Mouse (Mus musculus): ENCODE data around the gene Vmn1r75. TPM values are rescaled to one million over a fixed set of nuclear protein-coding genes. Genes with fewer than 3 reads are reported as not detected.

Gene Vmn1r75
- not detected in 2 replicates for polyA plus RNA-seq (2012; rRNA removed)

GRCm38 (mm10) chr7:11874330-11874729, at the start of gene Vmn1r75:
Gene Vmn1r75 (plus strand): TSS chr7:11874630.
- Histone ChIP-seq H3K27me3 (ENCODE audit: control insufficient read depth, insufficient read depth, low read length) (no peaks in the 10 kb centered on the region), H3K4me3 (ENCODE audit: control insufficient read depth, insufficient read depth, low read length) (no peak within 1 kb of the TSS), H3K4me1 (replicated peaks; ENCODE audit: control insufficient read depth, insufficient read depth, low read length) (no peaks in the 10 kb centered on the region), H3K27ac (ENCODE audit: control insufficient read depth, insufficient read depth, low read length) (no peak within 1 kb of the TSS), H3K36me3 (ENCODE audit: control insufficient read depth, insufficient read depth, low read length) (no peaks in the 10 kb centered on the region)
- DNase-seq: no peak
- TF ChIP-seq POLR2A (IDR thresholded peaks at IDR 0.05; ENCODE audit: control insufficient read depth, extremely low read depth, insufficient read depth, low read length, poor library complexity): no peak
- no peak for TF ChIP-seq CTCF (IDR thresholded peaks at IDR 0.05; ENCODE audit: borderline replicate concordance, control insufficient read depth, extremely low read depth, insufficient read depth, low read length, poor library complexity)

GRCm38 (mm10) chr7:11833680-11834079, 40.8 kb upstream of the Vmn1r75 start, which contains the start of gene Vmn1r74:
Gene Vmn1r74 (plus strand): TSS chr7:11833980.
- TF ChIP-seq CTCF (IDR thresholded peaks at IDR 0.05; ENCODE audit: borderline replicate concordance, control insufficient read depth, extremely low read depth, insufficient read depth, low read length, poor library complexity) (no peak), POLR2A (IDR thresholded peaks at IDR 0.05; ENCODE audit: control insufficient read depth, extremely low read depth, insufficient read depth, low read length, poor library complexity) (no peak)
- DNase-seq: no peak
- no peak within 1 kb of the TSS for H3K27ac ChIP-seq (ENCODE audit: control insufficient read depth, insufficient read depth, low read length)
- H3K4me3 ChIP-seq (ENCODE audit: control insufficient read depth, insufficient read depth, low read length): no peak within 1 kb of the TSS
- H3K4me1 ChIP-seq (replicated peaks; ENCODE audit: control insufficient read depth, insufficient read depth, low read length): no peaks in the 10 kb centered on the region
- H3K36me3 ChIP-seq (ENCODE audit: control insufficient read depth, insufficient read depth, low read length): no peaks in the 10 kb centered on the region
- WGBS: 86% methylated on average over 2 of the region's 2 CpGs
- H3K27me3 ChIP-seq (ENCODE audit: control insufficient read depth, insufficient read depth, low read length): no peaks in the 10 kb centered on the region

Other genes starting within 250 kb of the Vmn1r75 start
- not detected in 2 replicates for gene Vmn1r72, start 194.5 kb upstream of the Vmn1r75 start, polyA plus RNA-seq (2012; rRNA removed)
- not detected in 2 replicates for gene Vmn1r73, start 144.4 kb upstream of the Vmn1r75 start, polyA plus RNA-seq (2012; rRNA removed)
- not detected in 2 replicates for gene Vmn1r74, start 40.6 kb upstream of the Vmn1r75 start, polyA plus RNA-seq (2012; rRNA removed)
- gene Vmn1r76, start 63.6 kb downstream of the Vmn1r75 start, polyA plus RNA-seq (2012; rRNA removed): not detected in 2 replicates
- not detected in 2 replicates for gene Vmn1r77, start 162.1 kb downstream of the Vmn1r75 start, polyA plus RNA-seq (2012; rRNA removed)

Measured in thymus, adult 2 months (tissue).